Mouse (Mus musculus): ENCODE results near the gene Cyth3. TPM values are rescaled to one million over a fixed set of nuclear protein-coding genes. Genes with fewer than 3 reads are reported as not detected.

The Cyth3 gene
- polyA plus RNA-seq (2015; fragmentation: Nextera tagmentation; extraction: Ambion mirVana): 49.8 and 57.2 TPM in 2 replicates

- Histone ChIP-seq H3K27me3 (no peaks in the 10 kb centered on the region), H3K27ac (peak within 1 kb of the TSS; percentile 78), H3K4me1 (peaks cover 58% of the 10 kb centered on the region), H3K36me3 (no peaks in the 10 kb centered on the region), H3K4me3 (peak within 1 kb of the TSS; percentile 87), H3K9me3 (no peaks in the 10 kb centered on the region), H3K9ac (peak within 1 kb of the TSS; percentile 90), H3K4me2 (peak within 1 kb of the TSS; percentile 69)
- peak; percentile 93 for ATAC-seq (ENCODE audit: borderline replicate concordance, extremely low read depth, low FRiP score, low TSS enrichment)
- 8% methylated on average over 46 of the region's 46 CpGs for WGBS
These were observed at the start of gene Cyth3 for GRCm38 (mm10) chr5:143621893-143622622. TSS of gene Cyth3 (plus strand) at chr5:143622447.

- no peak overlapping the region for H3K4me3 ChIP-seq
- 86% methylated on average over 4 of the region's 4 CpGs for WGBS
- H3K36me3 ChIP-seq: no peaks in the 10 kb centered on the region
- no peaks in the 10 kb centered on the region for H3K9me3 ChIP-seq
- H3K9ac ChIP-seq: no peak overlapping the region
- no peak overlapping the region for H3K4me2 ChIP-seq
- no peaks in the 10 kb centered on the region for H3K27me3 ChIP-seq
- ATAC-seq (ENCODE audit: borderline replicate concordance, extremely low read depth, low FRiP score, low TSS enrichment): no peak
- no peak overlapping the region for H3K27ac ChIP-seq
- peaks cover 33% of the 10 kb centered on the region for H3K4me1 ChIP-seq
These were observed 49.2 kb upstream of the Cyth3 start for GRCm38 (mm10) chr5:143573067-143573466.

- peak; percentile 81 for ATAC-seq (ENCODE audit: borderline replicate concordance, extremely low read depth, low FRiP score, low TSS enrichment)
- Histone ChIP-seq H3K4me2 (peak overlapping the region; percentile 23; the same call in 1 of the 2 replicates), H3K4me1 (peaks cover 33% of the 10 kb centered on the region), H3K9me3 (no peaks in the 10 kb centered on the region), H3K4me3 (no peak overlapping the region), H3K9ac (no peak overlapping the region), H3K27me3 (no peaks in the 10 kb centered on the region), H3K36me3 (no peaks in the 10 kb centered on the region), H3K27ac (peak overlapping the region; percentile 77)
- 41% methylated on average over 19 of the region's 19 CpGs for WGBS
These were observed 47.7 kb upstream of the Cyth3 start for GRCm38 (mm10) chr5:143574261-143575178.

GRCm38 (mm10) chr5:143579537-143580203, 42.6 kb upstream of the Cyth3 start:
- H3K4me1 ChIP-seq: peaks cover 10% of the 10 kb centered on the region
- no peak overlapping the region for H3K4me2 ChIP-seq
- H3K9ac ChIP-seq: no peak overlapping the region
- no peak overlapping the region for H3K27ac ChIP-seq
- H3K9me3 ChIP-seq: no peaks in the 10 kb centered on the region
- no peaks in the 10 kb centered on the region for H3K36me3 ChIP-seq
- H3K4me3 ChIP-seq: no peak overlapping the region
- WGBS: 79% methylated on average over 10 of the region's 10 CpGs
- no peaks in the 10 kb centered on the region for H3K27me3 ChIP-seq
- ATAC-seq (ENCODE audit: borderline replicate concordance, extremely low read depth, low FRiP score, low TSS enrichment): no peak

GRCm38 (mm10) chr5:143580982-143581381, 41.3 kb upstream of the Cyth3 start:
- Histone ChIP-seq H3K27ac (no peak overlapping the region), H3K36me3 (no peaks in the 10 kb centered on the region), H3K4me1 (no peaks in the 10 kb centered on the region), H3K4me3 (no peak overlapping the region), H3K27me3 (no peaks in the 10 kb centered on the region), H3K9ac (no peak overlapping the region), H3K9me3 (no peaks in the 10 kb centered on the region), H3K4me2 (no peak overlapping the region)
- 71% methylated on average over 2 of the region's 2 CpGs for WGBS
- no peak for ATAC-seq (ENCODE audit: borderline replicate concordance, extremely low read depth, low FRiP score, low TSS enrichment)

- Histone ChIP-seq H3K36me3 (no peaks in the 10 kb centered on the region), H3K9me3 (no peaks in the 10 kb centered on the region), H3K27ac (no peak overlapping the region), H3K4me3 (no peak overlapping the region), H3K9ac (no peak overlapping the region), H3K4me1 (no peaks in the 10 kb centered on the region), H3K4me2 (no peak overlapping the region), H3K27me3 (no peaks in the 10 kb centered on the region)
- no peak for ATAC-seq (ENCODE audit: borderline replicate concordance, extremely low read depth, low FRiP score, low TSS enrichment)
- 77% methylated on average over 8 of the region's 8 CpGs for WGBS
These were observed 40.4 kb upstream of the Cyth3 start for GRCm38 (mm10) chr5:143581874-143582273.

- ATAC-seq (ENCODE audit: borderline replicate concordance, extremely low read depth, low FRiP score, low TSS enrichment): no peak
- H3K27me3 ChIP-seq: no peaks in the 10 kb centered on the region
- WGBS: 92% methylated on average over 10 of the region's 10 CpGs
- no peaks in the 10 kb centered on the region for H3K9me3 ChIP-seq
- no peak overlapping the region for H3K4me2 ChIP-seq
- H3K4me3 ChIP-seq: no peak overlapping the region
- H3K4me1 ChIP-seq: no peaks in the 10 kb centered on the region
- H3K27ac ChIP-seq: no peak overlapping the region
- H3K9ac ChIP-seq: no peak overlapping the region
- no peaks in the 10 kb centered on the region for H3K36me3 ChIP-seq
These were observed 39.2 kb upstream of the Cyth3 start for GRCm38 (mm10) chr5:143583081-143583480.

GRCm38 (mm10) chr5:143584982-143585381, 37.3 kb upstream of the Cyth3 start:
- Histone ChIP-seq H3K4me3 (no peak overlapping the region), H3K27ac (no peak overlapping the region), H3K4me2 (no peak overlapping the region), H3K9ac (no peak overlapping the region), H3K36me3 (no peaks in the 10 kb centered on the region), H3K9me3 (no peaks in the 10 kb centered on the region), H3K4me1 (peaks cover 10% of the 10 kb centered on the region; the same call in 1 of the 2 replicates), H3K27me3 (no peaks in the 10 kb centered on the region)
- ATAC-seq (ENCODE audit: borderline replicate concordance, extremely low read depth, low FRiP score, low TSS enrichment): no peak
- 71% methylated on average over 5 of the region's 5 CpGs for WGBS

GRCm38 (mm10) chr5:143586386-143586785, 35.9 kb upstream of the Cyth3 start:
- no peak overlapping the region for H3K4me3 ChIP-seq
- H3K27me3 ChIP-seq: no peaks in the 10 kb centered on the region
- no peak; the same call in 1 of the 2 replicates for ATAC-seq (ENCODE audit: borderline replicate concordance, extremely low read depth, low FRiP score, low TSS enrichment)

GRCm38 (mm10) chr5:143589108-143589507, 33.1 kb upstream of the Cyth3 start:
- no peaks in the 10 kb centered on the region for H3K9me3 ChIP-seq
- no peak overlapping the region for H3K4me3 ChIP-seq
- H3K4me1 ChIP-seq: peaks cover 10% of the 10 kb centered on the region; the same call in 1 of the 2 replicates
- no peaks in the 10 kb centered on the region for H3K36me3 ChIP-seq
- H3K4me2 ChIP-seq: peak overlapping the region; percentile 21; the same call in 1 of the 2 replicates
- no peaks in the 10 kb centered on the region for H3K27me3 ChIP-seq
- no peak overlapping the region for H3K9ac ChIP-seq
- 13% methylated on average over 17 of the region's 17 CpGs for WGBS
- no peak overlapping the region for H3K27ac ChIP-seq
- peak; percentile 62; the same call in 1 of the 2 replicates for ATAC-seq (ENCODE audit: borderline replicate concordance, extremely low read depth, low FRiP score, low TSS enrichment)

More at GRCm38 (mm10) chr5:143586386-143586785, 35.9 kb upstream of the Cyth3 start:
- H3K27ac ChIP-seq: no peak overlapping the region
- no peaks in the 10 kb centered on the region for H3K36me3 ChIP-seq
- no peaks in the 10 kb centered on the region for H3K9me3 ChIP-seq
- WGBS: 47% methylated on average over 8 of the region's 8 CpGs
- H3K4me2 ChIP-seq: no peak overlapping the region
- H3K9ac ChIP-seq: no peak overlapping the region
- H3K4me1 ChIP-seq: peaks cover 10% of the 10 kb centered on the region; the same call in 1 of the 2 replicates

GRCm38 (mm10) chr5:143592926-143593325, 29.3 kb upstream of the Cyth3 start:
- Histone ChIP-seq H3K27ac (no peak overlapping the region), H3K4me1 (peaks cover 10% of the 10 kb centered on the region; the same call in 1 of the 2 replicates), H3K9me3 (no peaks in the 10 kb centered on the region), H3K4me3 (no peak overlapping the region), H3K9ac (no peak overlapping the region), H3K27me3 (no peaks in the 10 kb centered on the region), H3K4me2 (no peak overlapping the region), H3K36me3 (no peaks in the 10 kb centered on the region)
- 66% methylated on average over 5 of the region's 5 CpGs for whole genome bisulfite sequencing
- ATAC-seq (ENCODE audit: borderline replicate concordance, extremely low read depth, low FRiP score, low TSS enrichment): no peak

Data from lung, embryonic 15.5 days (tissue).